Mouse (Mus musculus) urinary bladder, postnatal 10 days (tissue): ENCODE results near the gene Polr2e.

Experiments
- DNase-seq: peaks from one replicate; pipeline ENCODE4 v3.0.0; 2022; ENCODE audit warnings: low spot score

Polr2e gene

DNA sequence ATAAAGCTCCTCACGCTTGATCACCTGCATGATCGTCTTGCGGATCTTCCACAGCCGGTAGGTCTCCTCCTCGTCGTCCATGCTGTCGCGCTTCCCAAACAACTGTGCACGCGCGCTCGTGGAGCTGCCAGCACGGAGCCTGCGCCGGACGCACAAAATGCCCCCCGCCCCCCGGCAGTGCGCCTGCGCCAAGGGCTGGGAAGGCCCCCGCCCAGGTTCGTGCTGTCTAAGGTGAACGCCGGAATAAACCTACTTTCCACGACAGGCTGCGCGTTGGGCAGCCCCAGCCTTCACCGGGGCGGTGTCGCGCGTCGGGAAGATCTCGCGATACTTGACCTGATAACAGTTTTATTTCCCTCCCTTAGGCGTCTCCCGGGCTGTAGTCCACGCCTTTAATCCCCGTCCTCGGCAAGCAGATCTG, at the start of gene Polr2e:
TSS of gene Polr2e (minus strand) at position 237 of the 421 bp plus-strand sequence.
- peak; percentile 79 for DNase-seq

DNA sequence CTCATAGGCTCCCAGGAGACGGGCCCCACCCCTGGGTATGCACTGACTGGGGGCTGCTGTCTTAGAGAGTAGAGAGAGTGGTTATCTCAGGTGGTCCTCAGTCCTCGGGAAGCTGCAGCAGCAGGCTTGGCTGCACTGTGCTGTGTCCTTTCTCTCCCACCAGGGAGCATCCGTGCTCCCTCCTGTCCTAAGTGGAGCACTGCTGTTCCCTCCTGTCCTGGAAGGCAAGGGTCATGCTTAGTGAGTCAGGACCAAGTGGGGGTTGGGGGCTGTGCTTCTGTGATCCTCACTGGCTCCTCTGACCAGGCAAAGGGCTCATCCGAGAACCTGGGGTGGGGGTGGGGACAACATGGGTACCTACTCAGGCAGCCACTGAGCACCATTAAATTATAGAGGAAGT, 49.6 kb upstream of the Polr2e start:
- no peak for DNase-seq

DNA sequence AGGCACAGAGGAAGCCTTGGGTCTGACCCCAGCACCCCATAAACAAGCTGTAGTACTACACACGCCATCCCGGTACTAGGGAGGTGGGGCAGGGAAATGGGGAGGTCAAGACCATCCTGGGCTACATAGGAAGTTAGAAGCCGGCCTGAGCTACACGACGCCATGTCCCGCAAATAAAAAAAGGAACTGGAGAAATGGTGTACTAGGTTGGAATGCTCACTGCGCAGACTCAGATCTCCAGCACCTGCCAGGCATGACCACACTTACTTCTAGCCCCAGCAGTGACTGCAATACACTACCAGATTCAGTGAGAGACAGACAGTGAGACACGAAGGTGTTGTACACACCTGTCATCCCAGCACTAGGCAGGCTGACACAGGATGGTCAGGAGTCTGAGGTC, 47.9 kb upstream of the Polr2e start:
- no peak for DNase-seq

DNA sequence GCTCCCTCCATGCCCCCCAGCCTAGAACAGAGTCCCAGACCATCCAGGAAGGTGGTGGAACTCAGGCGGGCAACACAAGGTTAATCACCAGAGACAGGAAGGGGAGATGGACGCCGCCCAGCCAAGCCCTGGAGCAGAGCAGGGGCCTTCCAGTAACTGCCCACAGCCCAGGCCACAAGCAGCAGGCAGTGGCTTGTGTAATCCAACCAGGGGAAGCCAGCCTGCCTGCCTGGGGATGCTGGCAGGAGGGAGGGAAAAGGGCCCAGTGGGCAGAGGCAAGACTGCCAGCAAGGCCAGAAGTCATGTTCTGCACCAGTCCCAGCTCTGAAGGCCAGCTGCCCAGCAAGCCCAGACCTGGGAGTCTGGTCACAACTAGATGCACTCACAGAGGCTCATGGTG, 47.3 kb upstream of the Polr2e start:
- no peak for DNase-seq

DNA sequence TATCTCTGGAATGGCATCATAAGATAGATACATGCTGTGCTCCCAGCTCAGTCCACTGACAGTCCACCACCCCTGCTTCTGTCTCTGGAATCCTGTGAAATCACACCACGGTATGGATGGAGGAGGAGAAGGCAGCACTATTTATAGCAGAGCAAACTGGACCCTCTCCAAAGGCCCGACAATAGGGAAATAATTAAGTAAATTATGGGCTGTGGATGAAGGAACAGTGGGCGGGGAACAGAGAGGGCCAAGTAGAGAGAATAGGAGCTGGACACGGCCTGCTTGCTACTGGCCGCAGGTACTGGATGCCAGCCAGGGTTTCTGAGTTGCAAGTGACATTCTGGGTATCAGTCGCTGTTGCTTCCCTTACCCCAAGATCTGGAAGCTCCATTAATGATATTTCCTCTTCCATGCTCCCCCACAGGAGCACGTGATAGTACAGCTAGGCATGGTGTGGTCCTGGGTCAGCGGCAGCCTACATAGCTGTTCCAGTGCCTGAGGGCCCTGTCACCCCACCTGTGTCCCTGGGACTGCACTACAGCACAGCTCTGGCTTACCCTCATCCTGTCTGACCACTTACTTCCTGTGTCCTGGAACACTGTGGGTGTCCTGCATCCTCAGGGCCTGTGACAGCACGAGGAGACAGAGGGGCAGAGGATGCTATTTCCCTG, 45.4 kb upstream of the Polr2e start:
- DNase-seq: no peak

DNA sequence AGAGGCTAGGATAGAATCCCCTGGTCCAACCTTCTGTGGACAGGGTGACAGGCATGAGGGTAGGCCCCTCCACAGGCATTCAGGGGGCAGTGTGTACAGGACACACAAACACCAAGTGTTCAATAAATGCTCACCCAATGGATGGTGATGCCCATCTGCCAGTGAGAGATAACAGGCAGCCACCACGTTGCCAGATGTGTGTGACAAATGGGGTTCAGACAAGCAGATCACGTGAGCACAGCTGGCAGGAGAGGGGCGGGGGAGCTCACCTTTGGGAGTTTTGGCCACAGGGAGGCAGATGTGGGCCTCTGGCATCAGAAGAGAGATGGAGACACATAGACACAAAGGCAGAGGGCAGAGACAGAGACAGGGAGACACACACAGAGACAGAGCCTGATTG, 41.5 kb upstream of the Polr2e start:
- DNase-seq: no peak

DNA sequence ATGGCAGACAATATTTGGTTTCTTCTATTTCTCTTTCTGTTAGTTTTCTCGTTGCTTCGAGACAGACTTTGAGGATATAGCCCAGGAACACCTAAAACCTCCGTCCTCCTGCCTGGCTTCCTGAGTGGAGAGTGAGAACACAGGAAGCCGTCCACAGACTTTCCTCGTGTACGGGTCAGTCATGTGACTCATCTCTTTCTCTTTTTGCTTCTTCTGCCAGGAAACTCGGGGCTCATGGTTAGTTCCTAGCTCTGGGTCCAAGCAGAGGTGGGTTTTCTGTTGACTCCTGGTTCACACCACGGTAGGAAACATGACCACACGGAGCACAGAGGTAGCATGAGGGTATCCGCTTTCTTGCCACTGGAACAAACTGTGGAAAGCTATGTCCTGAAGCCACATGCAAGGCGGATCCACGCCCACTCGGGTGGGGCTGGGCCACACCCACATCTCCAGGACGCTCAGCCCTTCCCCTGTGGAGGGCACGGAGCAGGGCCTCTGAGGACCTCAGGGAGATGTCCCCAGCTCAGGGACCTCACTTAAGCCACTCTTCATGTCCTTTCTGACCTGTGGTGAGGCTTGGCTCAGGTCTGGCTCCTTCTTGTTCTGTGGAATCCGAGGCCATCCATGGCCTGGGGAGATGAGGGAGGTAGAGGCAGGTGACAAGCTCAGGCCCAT, 40.9 kb upstream of the Polr2e start:
- no peak for DNase-seq

DNA sequence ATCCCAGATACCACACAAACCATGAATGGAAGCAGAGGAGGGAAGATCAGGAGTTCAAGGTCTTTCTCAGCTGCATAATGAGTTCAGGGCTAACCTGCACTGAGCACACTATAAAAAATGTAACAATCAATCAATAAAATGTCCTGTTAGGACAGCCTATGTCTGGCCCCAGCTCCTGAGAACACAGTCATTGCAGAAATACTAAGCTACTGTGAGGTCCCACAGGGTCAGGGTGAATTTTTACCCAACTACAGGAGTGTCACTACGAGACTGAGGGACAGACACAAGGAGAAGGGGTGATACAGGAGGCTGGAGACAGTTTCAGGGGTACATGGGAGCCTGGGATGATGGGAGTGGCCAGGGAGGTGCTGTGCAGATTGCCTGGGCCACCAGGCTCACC, 38.8 kb upstream of the Polr2e start:
- no peak for DNase-seq

DNA sequence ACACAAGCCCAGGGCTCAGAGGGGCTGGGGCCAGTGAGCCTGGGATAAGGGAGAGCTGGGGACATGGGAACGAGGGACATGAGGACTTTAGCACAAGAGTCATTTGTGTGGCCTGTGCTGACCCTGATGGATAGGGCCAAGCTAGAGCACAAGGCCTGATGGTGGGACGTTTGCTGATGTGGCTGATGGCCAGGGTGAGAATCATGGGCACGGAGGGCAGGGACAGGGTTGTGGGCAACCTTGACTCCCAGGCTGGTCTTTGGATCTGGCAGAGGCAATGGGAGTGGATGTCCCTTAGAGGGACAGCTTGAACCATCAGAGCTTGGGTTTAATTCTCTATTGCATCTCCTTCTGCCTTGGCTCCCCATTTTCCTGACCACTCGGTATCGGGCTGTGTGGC, 37.7 kb upstream of the Polr2e start:
- DNase-seq: no peak

DNA sequence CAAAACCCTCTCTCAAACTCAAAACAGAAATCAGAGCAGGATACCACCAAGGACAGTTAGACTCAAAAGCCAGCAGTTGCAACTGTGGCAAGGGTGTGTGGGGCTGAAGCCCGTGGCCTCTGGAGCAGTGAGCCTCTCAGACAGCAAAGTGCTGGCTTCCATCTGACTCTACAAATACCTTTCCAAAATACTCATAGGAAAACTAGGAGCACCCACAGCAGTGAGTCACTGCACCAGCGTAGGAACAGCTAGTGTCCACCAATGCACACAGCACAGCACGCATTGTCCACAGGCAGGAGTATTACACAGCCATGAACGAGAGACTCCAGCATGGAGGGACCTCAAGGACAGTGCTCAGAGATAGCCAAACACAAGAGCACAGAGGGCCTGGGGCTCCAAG, 36.8 kb upstream of the Polr2e start:
- no peak for DNase-seq

DNA sequence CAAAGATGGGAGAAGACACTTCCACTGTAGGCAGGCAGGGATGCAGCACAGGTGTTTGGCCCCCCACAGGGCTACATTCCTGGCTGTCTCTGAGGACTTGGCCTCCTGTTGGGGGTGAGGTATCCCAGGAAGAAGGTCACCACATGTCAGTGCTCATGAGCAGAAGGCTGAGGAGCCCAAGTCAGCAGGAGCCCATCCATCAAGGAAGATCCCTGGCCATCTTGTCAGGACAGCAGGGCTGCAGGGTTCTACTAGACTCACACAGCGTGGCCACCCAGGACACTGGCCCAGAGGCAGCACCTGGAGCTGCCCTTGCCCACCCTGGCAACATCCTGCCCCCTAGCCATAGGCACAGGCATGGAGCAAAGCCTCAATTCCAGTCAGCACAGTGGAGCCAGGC, 36.3 kb upstream of the Polr2e start:
- no peak for DNase-seq

DNA sequence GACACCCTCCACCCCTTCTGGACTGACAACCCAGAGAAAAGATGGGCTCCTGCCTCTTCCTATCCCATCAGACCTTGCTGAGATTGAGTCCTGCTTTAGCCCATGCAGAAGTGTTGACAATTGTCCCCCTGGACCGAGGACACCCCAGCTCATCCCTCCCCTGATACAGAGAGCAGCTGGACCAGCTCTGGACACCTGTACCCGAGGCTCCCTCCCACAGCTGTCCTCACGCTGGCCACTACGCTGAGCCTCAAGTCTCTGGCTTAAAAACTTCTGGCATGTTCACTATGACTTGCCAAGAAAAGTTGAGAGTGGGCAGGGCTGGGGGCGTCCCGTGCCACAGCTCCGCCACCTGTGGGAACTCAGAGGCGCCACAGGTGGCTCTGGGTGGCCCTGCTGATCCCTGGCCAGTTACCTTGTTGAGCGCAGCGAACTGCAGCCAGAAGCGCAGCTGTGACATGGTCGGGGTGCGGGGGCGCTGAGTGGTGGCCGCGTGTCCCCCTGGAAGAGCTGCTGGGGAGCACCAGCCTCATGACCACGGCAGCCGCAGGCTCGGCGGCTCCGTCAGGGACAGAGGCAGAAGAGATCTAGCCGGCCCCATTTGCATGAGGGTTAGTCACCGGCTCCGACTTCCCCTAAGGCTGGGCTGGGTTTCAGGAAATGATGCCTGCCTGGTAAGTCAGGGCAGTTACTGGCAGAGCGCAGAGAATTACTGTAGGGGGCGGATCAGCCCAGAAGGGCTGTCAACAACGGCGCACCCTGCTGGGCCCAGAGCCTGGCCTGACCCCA, 35.4 kb upstream of the Polr2e start:
- DNase-seq: no peak

DNA sequence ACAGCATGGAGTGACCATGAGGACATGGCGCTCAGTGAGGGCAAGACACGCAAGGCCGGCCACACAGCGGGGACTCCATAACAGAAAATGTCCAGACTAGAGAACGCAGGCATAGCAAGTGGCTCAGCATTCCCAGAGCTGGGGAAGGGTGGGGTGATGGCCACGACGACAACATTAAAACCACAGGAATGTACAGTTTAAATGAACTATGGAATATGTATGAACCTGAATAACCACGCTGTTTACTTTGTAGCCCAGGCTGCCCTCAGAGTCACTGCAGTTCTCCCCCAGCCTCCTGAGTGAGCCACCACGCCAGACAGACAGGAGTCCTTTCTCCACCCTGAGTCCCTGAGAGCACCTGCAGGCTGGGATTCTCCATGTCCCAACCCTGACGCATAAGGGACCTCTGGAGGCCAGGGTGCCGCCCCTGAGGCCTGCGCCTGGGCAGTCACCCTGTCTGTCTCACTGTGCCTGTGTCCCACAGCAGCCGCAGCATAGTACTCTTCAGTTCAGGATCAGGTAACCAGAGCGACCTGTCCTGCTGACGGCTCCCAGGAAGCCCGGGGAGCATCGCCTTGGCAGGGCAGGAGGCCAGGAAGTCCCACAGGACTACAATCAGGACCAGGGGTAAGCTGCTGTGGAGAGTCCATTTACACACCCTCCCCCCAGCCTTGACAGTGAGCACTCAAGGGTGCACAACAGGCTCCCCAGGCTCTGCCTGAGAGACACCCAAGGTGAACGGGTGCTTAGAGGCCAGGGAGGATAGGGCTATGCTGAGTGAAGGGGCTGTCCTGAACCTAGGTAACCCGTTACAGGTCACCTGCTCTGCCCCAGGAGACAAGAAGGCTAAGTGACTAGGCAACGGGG, 33.3 kb upstream of the Polr2e start:
- DNase-seq: no peak

DNA sequence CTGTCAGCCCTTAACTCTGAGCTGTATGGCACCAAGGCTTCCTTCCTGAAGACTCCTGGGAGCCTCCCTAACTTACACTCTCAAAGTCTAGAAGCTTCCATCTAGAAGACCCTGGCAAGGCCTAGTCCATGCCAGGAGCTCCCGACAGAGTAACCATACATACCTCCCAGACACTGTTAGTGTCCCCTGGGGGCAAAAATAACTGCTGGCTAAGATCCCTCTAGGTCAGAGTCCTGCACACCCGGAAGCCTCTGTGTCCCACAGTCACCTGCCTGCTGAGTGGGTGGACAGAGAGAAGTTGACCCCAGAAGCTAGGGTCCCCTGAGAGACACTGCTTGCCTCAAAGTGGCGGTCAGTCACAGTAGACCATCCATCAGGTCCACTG, 31.9 kb upstream of the Polr2e start:
- DNase-seq: no peak

DNA sequence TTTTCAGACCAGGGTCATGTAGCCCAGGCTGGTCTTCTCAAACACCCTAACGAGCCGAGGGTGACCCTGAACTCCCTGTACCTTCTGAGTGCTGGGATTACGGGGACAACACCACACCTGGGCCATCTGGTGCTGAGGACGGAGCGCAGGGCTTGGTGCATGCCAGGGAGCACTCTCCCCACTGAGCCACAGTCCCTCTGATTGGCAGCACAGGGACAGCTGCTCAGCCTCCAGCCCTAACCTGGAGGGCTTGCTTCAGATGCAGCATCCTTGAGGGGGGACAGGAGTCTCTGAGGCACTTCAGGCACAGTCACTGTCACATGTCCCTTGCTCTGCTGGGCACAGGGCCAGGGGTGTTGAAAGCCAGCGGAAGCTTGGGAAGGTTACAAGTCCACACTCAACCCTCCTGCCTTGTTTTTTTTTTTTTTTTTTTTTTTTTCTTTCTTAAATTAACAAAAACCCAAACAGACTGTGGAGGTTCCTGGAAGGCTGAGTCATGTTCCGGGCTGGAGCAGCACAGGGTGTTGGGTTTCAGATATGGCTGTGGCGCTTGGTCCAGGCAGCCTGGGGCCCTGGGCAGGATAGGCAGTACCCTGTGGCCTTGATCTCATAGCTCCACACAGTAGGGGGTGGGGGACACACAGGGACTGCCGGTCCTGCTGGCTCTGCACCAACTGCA, 31.4 kb upstream of the Polr2e start:
- DNase-seq: no peak

DNA sequence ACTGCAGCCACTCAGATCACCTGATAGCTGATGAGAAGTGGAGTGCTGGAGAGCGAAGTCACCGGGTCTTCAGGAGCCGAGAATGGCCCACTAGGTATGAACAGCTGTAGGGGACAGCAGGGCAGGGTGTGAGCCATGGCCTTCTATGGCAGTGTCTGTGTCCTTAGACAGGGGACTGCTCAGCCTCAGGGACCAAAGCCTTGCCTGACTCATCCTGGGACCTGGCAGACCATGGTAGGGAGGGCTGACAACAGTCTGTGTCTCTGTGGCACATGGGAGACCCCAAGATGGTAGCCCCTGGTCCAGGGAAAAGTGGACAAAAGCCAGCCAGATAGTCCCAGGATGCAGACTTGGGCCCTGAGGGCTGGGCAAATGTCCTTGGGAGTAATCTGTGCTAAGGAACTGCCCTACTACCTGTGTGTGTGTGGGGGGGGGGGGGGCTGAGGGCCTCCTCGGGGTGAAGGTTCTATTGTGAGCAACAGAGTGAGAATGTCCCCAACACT, 30.4 kb upstream of the Polr2e start:
- DNase-seq: no peak

DNA sequence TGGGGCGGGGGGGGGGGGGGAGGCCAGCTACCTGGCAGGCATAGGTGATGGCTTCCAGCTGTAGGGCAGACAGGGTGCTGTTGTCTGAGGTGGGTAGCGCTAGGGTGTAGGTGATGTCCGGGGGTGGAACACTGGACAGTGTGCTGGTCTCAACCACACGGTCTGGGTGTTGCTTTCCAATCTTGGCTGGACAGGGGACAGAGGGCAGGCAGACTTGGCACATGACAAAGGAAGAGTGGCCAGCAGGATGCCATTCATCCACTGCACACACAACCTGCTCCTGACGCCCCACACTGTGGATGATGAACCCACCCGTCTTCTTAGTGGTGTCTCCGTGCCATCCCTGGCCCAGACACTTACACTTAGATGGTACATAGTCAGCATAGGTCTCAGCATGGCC, 29.7 kb upstream of the Polr2e start:
- DNase-seq: no peak

DNA sequence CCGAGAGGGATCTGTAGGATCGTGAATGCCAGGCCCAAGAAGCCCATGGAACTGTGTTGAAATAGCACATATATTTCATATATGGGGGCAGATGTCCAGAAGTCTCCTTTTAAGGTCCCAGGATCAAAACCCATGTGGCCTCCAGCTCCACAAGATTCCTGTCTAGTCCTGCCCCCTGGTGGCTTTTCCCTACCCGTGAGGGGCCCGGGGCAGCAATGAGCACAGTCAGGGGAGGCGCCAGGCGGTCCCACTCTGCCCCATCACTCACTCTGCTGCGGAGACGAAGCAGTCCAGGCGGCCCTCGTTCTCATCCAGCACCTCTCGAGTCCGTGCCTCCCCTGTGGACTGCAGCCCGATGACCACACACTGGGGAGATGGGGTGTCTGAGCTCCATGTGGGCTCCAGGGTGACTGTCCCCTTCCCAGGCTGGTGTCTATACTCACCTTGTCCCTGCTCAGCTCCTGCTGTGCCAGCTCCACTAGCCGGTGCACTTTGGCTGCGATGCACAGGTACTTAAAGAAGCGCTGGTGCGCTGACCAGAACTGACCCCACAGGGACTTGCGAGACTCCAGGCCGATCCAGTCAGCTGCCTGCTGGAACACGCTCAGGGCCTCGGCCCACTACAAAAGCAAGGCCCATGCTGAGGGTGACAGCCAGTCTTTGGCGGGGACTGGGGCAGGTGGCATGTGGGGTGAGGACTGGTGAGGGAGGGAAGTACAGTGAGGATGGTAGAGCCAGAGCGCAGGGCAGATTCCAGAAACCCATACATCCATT, 24.5 kb upstream of the Polr2e start:
- DNase-seq: no peak

DNA sequence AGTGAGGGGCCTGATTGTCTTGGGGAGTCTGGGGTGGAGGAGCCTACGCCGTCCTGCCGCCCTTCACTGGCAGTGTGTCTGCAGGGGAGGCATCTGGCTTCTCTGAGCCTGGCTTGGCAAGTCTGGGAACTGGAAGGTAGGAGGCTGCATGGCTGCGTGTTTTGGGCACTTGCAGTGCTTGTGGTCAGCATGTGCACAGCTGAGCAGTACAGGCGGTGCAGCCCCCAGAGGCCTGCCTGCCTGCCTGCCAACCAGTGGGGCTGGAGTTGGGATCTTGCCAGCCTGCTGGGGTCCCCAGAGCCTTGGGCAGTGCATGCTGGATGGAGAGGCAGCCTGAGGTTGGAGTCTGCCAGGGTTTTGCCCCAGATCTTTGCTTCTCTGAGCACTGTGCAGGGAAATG, 23.5 kb upstream of the Polr2e start:
- DNase-seq: no peak

DNA sequence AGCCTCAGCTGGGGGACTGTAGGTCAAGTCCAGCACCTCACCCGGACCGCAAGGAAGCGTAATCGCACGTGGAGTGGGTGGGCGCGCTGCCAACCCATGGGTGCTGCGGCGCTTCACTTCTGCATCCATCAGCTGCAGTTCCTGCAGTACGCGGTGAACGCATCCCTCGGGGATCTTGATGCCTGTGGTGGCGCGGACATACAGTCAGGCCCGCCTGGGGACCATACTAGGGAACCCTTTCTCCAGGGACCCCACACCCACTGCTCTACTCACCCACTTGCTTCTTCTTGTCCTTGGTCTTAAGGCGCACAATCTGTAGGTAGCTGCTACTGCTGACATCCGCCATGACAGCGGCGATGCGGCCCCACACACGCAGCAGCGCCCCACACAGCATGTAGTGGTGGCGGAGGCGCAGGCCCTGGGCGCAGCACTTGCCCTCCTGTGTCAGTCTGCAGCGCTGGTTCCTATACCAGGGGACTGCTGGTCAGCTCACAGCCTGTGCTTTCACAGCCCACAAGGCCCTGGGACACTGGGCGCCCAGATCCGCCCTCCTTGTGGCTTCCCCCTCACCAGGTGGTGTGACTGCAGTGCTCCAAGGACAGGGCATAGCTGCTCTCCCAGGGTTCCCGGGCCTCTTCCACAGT, 18.2 kb upstream of the Polr2e start:
- DNase-seq: no peak
